Mouse (Mus musculus) frontal cortex, postnatal 25 days (tissue): Measurements from ENCODE around the gene Gm853.

Experiments
- DNase-seq, 2 experiments: peaks; one replicate each; pipeline ENCODE4 v3.0.0; 2022; ENCODE audit warnings: low spot score in 2 of 2

Gene Gm853

DNA sequence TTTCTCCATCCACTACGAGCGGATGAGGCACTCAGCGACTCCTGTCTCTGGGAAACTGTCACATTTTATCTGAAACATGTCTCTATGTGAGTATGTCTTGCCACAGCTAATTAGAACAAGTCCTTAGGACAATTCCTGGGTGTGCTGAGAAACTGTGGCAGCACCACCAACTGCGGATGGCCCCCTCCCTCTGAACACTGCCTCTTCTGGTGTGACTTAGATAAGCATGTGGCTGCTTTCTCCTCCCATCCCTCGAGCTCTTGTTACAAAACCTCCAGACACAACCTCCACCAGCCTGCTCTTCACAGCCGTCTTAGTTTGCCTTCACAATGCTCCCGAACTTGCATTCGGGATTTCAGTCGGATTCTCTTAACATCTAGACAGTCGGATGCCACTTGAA is 8.3 kb downstream of the Gm853 start:
- no peak for DNase-seq

DNA sequence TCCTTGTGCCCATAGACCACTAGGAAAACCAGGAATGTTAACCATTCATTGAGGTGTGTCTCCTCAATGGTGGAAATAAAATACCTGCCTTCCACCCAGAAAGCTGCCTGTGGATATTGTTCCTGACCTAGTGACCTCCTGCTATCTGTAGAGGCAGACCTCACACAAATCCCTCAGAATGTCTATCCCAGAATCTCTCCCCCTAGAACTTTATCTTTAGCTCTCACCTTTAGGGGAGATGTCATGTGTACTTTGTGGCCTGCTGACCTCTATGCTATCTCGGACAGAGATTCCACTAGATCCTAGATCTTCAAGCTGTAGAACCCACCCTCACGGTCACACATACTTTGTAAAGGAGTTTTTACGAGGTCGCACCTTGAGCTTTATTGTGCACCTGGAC is 9.0 kb downstream of the Gm853 start:
- no peak for DNase-seq

DNA sequence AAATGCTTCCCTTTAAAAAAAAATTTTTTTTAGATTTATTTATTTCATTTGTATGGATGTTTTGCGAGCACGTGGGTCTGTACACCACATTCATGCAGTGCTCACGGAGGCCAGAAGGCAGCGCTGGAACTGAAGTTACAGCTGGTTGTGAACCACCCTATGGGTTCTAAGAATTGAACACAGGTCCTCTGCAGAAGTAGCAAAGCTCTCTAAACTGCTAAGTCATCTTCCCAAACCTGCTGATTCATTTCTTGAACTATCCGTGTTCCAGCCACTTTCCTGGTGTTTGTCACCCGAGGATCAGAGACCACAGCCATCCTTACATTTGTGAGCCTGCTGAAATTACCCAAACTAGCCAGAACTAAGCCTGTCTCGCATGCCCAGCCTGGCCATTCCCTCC is 9.8 kb downstream of the Gm853 start:
- DNase-seq, result no peak

DNA sequence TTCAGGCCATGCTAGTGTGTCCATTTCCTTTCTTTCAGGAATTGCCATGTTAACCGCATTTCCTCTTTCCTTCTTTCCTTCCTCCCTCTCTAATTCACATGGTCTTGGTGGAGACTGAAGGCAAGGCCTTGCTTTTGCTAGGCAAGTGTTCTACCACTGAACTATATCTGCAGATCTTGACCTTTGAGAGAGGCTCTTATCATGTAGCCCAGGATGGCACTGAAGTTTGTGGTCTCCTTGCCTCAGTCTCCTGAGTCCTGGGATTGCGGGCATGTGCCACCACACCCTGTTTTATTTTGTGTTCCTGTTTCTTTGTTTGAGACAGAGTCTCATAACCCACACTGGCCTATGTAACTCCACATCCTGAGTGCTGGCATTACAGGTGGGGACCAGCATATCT is 10.3 kb downstream of the Gm853 start:
- no peak for DNase-seq

DNA sequence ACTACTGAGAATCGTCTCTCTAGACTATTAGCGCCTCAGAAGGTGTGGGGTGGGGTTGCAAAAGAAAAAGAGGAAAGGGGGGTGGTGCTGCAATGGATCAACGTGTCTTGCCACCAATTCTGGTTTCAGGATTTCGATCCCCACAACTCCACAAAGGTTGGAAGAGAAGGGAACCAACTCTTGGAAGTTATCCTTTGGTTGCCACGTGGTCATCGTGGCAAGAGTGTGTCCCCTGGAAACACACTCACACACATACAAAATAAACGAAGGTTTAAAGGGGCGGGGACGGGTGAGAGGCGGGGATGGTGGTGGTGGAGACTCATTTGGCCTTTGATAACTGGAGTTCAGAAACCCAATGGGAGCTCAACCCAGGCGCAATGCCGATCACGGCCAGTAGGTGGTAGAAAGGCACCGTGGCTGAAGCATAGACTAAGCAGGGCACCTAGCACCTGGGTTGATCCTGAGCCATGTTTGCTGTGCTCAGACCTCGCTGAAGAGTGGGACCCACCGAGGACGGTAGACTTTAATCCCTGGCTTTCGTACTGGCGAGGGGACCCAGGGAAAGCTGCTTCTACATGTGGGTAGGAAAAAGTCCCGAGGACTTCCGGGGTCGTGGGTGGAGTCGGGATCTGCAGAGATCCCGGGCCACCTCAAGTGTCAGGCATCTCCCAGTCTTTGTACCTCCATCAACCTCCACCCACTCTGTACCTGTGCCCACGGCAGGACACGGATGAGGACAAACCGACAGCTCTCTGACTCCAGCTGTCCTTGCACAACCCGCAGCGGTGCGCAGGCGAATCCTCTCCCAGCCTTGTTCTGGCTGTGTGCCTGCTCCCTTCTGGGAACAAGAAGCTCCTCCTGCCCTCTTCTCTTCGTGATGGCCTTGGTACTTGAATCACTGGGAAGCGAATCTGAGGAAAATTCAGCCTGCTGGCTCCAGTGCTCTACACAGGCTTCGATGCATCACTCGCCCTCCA is 23.2 kb downstream of the Gm853 start:
- peak; percentile 90 to 95 for DNase-seq

DNA sequence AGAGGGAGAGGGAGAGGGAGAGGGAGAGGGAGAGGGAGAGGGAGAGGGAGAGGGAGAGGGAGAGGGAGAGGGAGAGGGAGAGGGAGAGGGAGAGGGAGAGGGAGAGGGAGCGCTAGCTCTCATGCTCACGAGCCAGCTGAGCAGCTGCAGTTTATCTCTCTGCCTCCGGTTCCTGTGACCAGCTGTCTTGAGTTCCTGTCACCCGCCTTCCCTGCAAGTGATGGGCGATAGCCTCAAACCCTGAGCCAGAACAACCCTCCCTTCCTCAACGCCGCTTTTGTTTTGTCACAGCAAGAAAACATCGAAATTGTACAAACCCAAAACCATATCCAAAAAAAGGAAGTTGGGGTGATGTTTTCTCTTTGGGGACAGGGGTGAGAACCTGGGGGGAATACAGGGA is 25.7 kb downstream of the Gm853 start:
- no peak for DNase-seq

DNA sequence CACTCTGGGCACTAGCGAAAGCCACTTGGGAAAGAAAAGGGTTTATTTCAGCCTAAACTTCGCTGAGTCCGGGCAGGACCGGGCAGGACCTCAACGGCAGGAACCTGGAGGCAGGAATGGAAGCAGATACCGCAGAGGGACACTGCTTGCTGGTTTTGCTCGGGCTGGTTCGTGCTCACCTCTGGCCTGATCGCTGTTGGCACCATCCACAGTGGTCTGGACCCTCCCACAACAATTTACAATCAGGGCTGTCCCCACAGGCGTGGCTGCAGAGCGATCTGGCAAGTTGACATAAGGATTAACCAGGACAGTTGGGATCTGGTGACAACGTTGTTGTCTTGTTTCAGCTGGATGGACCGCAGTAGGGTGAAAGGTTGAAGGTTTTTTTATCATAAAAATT is 26.3 kb downstream of the Gm853 start:
- no peak for DNase-seq

DNA sequence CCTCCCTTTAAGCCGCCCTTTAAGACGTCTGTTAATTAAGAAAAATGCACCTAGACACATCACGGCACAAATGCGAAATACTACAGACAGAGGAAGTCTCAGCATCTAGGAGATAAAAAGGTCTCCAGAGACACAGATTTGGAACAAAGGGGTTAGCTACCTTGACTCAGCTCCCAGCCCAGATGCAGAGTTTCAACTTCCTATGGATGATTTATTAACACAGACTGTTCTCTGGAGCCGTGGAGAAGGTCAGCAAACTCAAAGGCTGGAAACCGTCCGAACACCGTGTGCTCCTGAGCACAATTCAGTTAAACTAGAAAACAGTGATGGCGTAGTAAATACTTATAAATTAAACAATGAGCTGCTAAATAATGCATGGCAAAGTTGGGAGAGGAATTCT is 29.9 kb downstream of the Gm853 start:
- DNase-seq, result no peak

DNA sequence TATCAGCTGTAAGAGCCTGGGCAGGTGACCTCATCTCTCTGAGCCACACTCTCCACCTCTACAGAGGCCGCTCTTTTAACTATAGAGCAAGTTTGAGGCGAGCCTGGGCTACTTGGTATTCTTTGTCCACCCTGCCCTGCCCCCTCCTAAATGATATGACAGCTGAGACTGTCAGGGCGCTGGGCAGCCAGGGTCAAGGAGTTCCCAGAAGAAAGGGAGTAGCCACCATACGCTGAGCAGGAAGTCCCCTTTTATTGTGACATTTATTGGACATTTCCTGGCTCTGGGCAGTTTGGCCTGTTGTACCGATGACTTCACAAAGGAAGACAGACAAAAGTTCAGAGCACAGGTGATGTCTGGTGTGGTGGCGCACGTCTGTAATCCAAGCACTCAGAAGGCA is 32.6 kb downstream of the Gm853 start:
- no peak for DNase-seq

DNA sequence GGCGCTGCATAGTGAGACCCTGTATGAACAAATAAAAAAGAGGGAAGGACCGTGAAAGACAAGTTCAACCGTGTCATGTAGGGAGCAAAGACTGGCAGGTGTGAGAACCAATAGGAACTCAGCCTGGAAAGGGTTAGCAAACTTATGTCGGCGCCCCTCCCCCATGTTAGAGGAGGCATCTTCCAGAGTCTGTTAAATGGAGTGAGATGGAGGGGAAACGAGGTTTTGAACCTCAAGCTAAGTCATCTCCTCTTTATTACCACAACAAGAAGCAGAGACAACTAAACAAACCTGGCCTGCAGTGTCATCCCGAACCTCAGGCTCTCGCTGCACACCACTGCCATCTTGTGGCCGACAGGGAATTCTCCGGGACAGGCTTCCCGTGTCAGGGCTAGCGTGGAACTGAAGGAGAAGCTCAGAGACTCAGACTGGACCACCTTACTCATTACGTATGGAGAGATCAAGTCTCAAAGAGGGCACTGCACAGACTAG is 33.3 kb downstream of the Gm853 start:
- DNase-seq, result peak; percentile 55 to 79

DNA sequence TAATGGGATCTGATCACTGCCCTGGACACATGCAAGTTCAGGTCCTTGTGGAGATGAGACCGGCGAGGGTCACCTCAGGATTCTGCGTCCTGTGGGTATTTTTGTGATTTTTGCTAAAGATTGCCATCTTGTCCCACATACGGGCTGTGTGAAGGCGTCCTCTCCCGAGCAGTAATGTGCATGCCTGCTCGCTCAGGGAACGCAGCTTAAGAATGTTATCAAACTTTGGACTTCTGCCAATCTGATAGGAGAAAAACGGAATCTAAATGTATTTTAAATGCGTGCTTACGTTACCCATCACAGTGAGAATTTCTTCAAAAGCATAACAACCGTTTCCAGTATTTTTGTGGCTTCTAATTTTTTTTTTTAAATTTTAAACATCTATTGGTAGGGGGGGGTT is 35.3 kb downstream of the Gm853 start:
- no peak for DNase-seq

DNA sequence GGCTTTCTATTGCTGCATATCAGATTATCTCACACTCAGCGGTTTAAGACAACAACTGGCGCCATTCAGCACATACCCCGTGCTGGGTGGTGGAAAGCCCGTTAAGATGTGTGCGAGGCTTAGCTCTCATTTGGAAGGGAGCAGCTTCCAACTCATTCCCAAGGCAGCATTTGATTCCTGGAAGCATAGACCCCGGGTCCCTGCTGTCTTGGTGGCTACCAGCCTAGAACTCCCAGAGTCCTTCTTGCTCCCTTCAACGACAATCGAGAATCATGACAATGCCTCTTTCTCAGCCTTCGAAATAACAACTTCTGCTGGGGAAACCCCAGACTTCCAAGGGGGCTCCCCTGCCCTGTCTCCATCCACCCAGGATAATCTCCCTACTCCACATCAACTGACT is 35.8 kb downstream of the Gm853 start:
- DNase-seq, result no peak

DNA sequence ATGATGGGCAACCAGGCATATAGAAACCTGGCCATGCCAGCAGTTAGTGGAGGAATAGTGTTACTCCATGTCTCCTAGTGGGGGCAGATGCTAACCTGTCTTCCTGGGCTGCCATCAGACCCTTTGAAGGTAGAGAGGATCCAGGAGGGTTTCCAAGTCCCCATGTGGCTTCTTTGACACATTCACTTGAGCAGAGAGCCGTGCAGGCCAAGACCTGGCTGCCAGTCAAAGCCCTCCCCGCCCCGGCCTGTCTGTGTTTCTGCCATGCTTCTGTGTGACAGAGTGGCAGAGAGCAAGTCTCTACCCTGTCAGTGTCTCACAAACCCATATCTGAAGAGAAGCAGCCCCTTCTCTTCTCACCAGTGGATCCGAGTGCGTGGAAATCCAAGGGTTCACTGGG is 38.3 kb downstream of the Gm853 start:
- peak in 1 of 2 experiments; percentile 1 for DNase-seq

DNA sequence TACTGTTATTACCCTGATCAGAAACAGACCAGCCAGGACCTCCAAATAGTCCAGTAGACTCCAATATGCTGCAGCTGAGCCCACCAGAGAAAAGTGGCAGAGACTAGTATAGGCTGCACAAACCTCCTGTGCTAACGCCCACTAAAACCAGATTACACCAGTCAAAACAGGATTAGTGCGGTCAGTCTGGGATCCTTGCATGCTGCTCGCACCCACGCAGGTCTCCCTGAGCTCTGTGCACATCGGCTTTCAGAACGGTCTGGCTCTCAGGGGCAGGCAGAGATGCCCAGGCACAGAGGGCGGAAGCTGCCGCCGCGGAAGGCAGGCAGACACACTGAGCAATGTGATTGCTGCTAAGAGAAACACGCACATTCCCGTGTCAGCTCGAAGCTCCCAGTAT is 39.2 kb downstream of the Gm853 start:
- no peak for DNase-seq

DNA sequence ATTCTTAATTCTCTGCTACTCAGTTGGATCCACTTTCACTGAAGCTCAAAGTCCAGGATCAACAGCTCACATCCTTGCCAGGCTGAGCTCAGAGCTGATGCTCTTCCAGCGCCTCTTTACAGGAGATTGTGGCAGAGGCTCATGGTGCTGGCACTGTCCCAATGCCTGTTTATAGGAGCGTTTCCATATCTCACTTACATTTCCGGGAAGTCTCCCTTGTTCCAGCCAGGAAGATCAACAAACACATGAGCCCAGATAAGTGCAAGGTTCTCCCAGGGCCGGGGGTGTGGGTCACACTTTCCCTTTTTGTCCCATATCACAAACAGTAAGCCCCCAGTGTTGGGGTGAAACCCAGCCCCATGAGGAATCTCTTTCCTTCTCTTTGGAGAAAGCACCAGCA is 40.3 kb downstream of the Gm853 start:
- no peak for DNase-seq

DNA sequence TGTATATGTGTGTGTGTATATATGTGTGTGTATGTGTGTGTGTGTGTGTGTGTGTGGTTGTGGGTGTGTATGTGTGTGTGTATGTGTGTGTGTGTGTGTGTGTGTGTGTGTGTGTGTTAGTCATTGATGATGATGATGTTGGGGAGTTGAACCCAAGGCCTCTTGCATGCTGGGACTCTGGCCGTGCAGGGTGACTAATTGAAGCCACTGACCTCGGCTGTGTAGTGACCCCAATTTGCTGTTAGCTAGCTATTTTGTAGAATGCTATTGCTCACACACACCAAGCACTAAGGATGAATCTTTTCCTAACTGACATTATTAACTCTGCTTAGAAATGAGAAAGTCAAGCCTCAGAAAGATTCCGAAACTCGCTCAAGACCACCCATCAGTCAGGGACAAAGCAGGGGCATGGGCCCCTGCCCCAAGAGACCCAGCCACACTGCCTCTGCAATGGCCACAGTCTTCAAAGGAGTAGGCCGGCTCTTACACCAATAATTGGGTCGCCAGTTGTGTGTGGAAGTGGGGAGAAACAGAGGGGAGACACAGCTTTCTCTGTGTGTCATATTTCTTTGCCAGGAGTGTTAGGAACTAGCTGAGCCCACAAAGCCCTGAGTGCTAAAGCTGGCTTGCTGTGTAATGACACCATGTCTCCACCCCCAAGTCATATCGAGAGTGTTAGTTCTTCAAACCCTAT is 41.1 kb downstream of the Gm853 start:
- no peak for DNase-seq

DNA sequence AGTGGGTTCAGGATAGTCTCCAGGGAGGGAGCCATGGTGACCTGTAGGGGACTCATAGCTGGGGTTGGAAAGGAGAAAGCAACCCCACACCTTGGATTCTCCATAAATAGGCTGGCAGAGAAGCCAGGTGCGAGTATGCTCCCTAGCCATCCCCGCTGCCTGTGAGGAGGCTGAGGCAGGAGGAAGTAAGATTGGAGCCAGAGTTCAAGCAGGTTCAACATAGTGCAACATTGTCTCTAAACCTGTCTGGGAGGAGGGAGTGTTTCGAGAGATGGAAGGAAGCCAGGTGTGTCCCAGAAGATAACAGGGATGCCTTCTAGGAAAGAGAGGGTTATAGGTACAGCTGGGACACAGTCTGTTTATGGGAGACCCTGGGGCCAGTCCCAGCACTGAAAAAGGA is 42.3 kb downstream of the Gm853 start:
- no peak for DNase-seq

DNA sequence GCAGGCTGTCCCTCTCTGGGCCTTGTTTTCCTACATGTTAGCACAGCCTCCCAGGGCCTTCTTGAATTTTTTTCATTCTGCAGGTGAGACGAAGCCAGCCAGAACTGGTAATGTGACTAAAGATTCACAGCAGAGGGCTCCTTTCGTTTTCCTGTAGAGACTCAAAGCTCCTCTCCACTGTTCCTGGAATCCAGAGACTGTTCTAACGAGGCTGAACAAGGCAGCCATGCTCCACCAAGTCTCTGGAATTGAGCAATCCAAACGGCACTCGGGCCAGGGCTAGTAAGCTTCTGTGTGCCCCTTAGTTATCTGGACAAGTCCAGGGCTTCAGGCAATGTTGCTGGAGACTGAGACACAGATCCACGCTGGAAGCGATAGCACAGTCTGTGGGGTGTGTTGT is 44.7 kb downstream of the Gm853 start:
- DNase-seq, result no peak

DNA sequence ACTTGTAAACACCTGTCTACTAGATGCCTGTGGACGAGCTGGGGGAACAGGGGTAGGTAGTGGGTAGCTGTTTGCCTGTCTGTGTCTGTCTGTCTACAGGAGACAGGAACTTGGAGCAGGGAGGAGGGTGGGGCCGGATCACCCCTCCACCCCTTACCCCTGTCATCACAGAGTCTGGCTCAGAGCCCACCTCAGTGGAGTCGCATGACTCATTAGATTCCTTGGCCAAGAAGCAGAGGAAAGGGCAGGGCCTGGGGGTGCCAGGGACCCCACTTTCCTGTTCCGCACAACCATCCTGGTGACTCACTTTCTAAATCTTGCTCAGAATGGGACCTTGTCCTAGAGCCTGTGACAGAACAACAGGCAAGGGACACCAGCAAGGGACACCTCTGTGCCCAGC is 45.1 kb downstream of the Gm853 start:
- DNase-seq, result no peak

DNA sequence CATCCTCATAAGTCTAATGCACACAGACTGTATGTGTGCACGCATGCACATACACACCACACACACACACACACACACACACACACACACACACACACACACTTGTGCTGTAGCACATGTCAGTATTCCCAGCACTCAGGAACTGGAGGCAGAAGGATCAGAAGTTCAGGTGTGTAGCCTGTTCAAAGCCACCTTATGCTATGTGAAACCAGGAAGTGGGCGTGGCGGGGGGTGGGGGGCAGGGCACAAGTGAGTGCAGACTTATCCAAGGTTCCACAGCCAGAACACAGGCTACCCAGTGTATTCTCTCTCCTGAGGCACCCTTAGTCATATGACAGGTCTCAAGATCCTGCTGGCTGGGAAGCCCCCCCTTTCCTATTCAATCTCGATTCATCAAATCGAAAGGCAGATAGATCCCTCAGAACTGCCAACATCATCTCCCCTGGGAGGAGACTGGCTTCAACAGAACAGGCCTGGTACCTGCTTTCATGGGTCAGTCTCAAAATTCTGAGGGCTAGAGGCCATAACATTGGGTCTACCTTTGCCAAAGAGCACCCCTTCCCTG is 46.0 kb downstream of the Gm853 start:
- DNase-seq, result no peak

DNA sequence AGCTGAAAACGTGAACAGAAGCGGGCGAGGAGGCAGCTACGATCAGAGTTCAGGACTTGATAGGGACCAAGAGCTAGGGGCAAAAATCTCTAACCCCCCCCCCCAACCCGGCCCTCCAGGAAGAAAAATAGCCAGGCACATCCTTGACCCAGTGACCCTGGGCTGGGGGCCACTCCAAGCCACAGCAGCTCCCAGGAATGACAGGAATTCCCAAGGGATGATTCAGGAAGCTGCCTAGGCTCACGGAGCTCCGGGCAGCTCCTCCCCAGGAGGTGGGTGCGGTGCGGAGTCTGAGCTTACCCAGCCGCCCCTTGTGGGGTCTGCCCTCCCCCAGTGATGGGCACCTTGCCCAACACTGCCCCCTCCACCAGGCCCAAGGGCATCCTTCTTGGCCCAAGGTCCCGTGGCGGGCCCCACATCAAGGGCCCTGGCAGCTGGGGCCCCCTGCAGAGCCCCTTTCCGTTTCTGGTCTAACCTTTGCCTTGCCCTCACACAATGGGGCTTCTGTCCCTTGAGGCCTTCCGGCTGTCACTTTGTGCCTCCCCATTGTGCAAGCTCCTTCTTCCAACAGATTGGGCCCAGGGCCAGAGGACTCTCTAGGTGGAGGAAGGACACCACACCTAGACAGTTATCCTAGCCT is 47.0 kb downstream of the Gm853 start, which contains the start of gene Tinagl1:
TSS of gene Tinagl1 (minus strand) at position 51 of the 640 bp plus-strand sequence.
- DNase-seq, result no peak
